Mouse (Mus musculus) heart, embryonic 16.5 days (tissue): ENCODE results near the gene Nubpl. TPM values are rescaled to one million over a fixed set of nuclear protein-coding genes. Genes with fewer than 3 reads are reported as not detected.

Experiments
- polyA plus RNA-seq: library from polyadenylated mRNA; unstranded; fragments of >200 nt; fragmentation: Nextera tagmentation; extraction: Ambion mirVana; gene quantifications from 2 replicates; pipeline ENCODE4 v1.2.1, GENCODE M21; 2015

Nubpl gene
- polyA plus RNA-seq, 1 experiment from 2014 or later = 10.6 TPM

Other genes with a start within 250 kb of the Nubpl start
- gene Heatr5a, start 126.4 kb upstream of the Nubpl start, polyA plus RNA-seq = 7.9 and 9.0 TPM in 2 replicates
- 15.0 and 15.8 TPM in 2 replicates for gene Dtd2, start 91.2 kb upstream of the Nubpl start, polyA plus RNA-seq
- gene Gpr33, start 69.7 kb upstream of the Nubpl start, polyA plus RNA-seq = not detected in 2 replicates